Mouse (Mus musculus): ENCODE measurements around the gene Samd3. TPM values are rescaled to one million over a fixed set of nuclear protein-coding genes. Genes with fewer than 3 reads are reported as not detected.

Gene Samd3
- polyA plus RNA-seq, 1 experiment = 0.65 TPM

- DNase-seq = no peak
- Histone ChIP-seq H3K27me3 (ENCODE audit: control insufficient read depth, insufficient read depth, low read length) (no peaks in the 10 kb centered on the region), H3K4me3 (replicated peaks; ENCODE audit: insufficient read depth, low read depth, low read length) (no peak overlapping the region), H3K4me1 (ENCODE audit: control insufficient read depth, insufficient read depth, low read length) (no peaks in the 10 kb centered on the region), H3K27ac (ENCODE audit: insufficient read depth, low read length) (no peak overlapping the region)
- TF ChIP-seq POLR2A (IDR thresholded peaks at IDR 0.05; ENCODE audit: borderline replicate concordance, insufficient read depth, low read length) (no peak), CTCF (IDR thresholded peaks at IDR 0.05; ENCODE audit: borderline replicate concordance, insufficient read depth, low read depth, low read length) (no peak)
Observed at GRCm38 (mm10) chr10:26228187-26228586, 1.3 kb upstream of the Samd3 start.

GRCm38 (mm10) chr10:26232071-26232653 lies 2.7 kb downstream of the Samd3 start:
- H3K4me1 ChIP-seq (ENCODE audit: control insufficient read depth, insufficient read depth, low read length) = no peaks in the 10 kb centered on the region
- WGBS = 81% methylated on average over 3 of the region's 3 CpGs
- no peak overlapping the region for H3K4me3 ChIP-seq (replicated peaks; ENCODE audit: insufficient read depth, low read depth, low read length)
- no peak for DNase-seq
- no peaks in the 10 kb centered on the region for H3K27me3 ChIP-seq (ENCODE audit: control insufficient read depth, insufficient read depth, low read length)
- no peak for TF ChIP-seq CTCF (IDR thresholded peaks at IDR 0.05; ENCODE audit: borderline replicate concordance, insufficient read depth, low read depth, low read length)
- no peak for TF ChIP-seq POLR2A (IDR thresholded peaks at IDR 0.05; ENCODE audit: borderline replicate concordance, insufficient read depth, low read length)
- no peak overlapping the region for H3K27ac ChIP-seq (ENCODE audit: insufficient read depth, low read length)

- TF ChIP-seq CTCF (IDR thresholded peaks at IDR 0.05; ENCODE audit: borderline replicate concordance, insufficient read depth, low read depth, low read length) (no peak), POLR2A (IDR thresholded peaks at IDR 0.05; ENCODE audit: borderline replicate concordance, insufficient read depth, low read length) (no peak)
- 49% methylated on average over 4 of the region's 4 CpGs for WGBS
- H3K27me3 ChIP-seq (ENCODE audit: control insufficient read depth, insufficient read depth, low read length) = no peaks in the 10 kb centered on the region
Observed at GRCm38 (mm10) chr10:26238559-26238958, 9.1 kb downstream of the Samd3 start.

GRCm38 (mm10) chr10:26239090-26239489 lies 9.6 kb downstream of the Samd3 start:
- no peak for DNase-seq
- Histone ChIP-seq H3K27ac (ENCODE audit: insufficient read depth, low read length) (no peak overlapping the region), H3K4me1 (ENCODE audit: control insufficient read depth, insufficient read depth, low read length) (no peaks in the 10 kb centered on the region), H3K27me3 (ENCODE audit: control insufficient read depth, insufficient read depth, low read length) (no peaks in the 10 kb centered on the region), H3K4me3 (replicated peaks; ENCODE audit: insufficient read depth, low read depth, low read length) (no peak overlapping the region)
- WGBS = 74% methylated on average over 1 of the region's 1 CpGs
- TF ChIP-seq POLR2A (IDR thresholded peaks at IDR 0.05; ENCODE audit: borderline replicate concordance, insufficient read depth, low read length) = no peak
- no peak for TF ChIP-seq CTCF (IDR thresholded peaks at IDR 0.05; ENCODE audit: borderline replicate concordance, insufficient read depth, low read depth, low read length)

More at GRCm38 (mm10) chr10:26238559-26238958, 9.1 kb downstream of the Samd3 start:
- Histone ChIP-seq H3K4me3 (replicated peaks; ENCODE audit: insufficient read depth, low read depth, low read length) (no peak overlapping the region), H3K27ac (ENCODE audit: insufficient read depth, low read length) (no peak overlapping the region), H3K4me1 (ENCODE audit: control insufficient read depth, insufficient read depth, low read length) (no peaks in the 10 kb centered on the region)
- DNase-seq = no peak

GRCm38 (mm10) chr10:26243203-26243602 lies 13.7 kb downstream of the Samd3 start:
- no peak for DNase-seq
- H3K4me3 ChIP-seq (replicated peaks; ENCODE audit: insufficient read depth, low read depth, low read length) = no peak overlapping the region
- no peaks in the 10 kb centered on the region for H3K27me3 ChIP-seq (ENCODE audit: control insufficient read depth, insufficient read depth, low read length)
- WGBS = 85% methylated on average over 3 of the region's 3 CpGs
- TF ChIP-seq POLR2A (IDR thresholded peaks at IDR 0.05; ENCODE audit: borderline replicate concordance, insufficient read depth, low read length) (no peak), CTCF (IDR thresholded peaks at IDR 0.05; ENCODE audit: borderline replicate concordance, insufficient read depth, low read depth, low read length) (no peak)
- H3K27ac ChIP-seq (ENCODE audit: insufficient read depth, low read length) = no peak overlapping the region
- no peaks in the 10 kb centered on the region for H3K4me1 ChIP-seq (ENCODE audit: control insufficient read depth, insufficient read depth, low read length)

- TF ChIP-seq POLR2A (IDR thresholded peaks at IDR 0.05; ENCODE audit: borderline replicate concordance, insufficient read depth, low read length) = no peak
- TF ChIP-seq CTCF (IDR thresholded peaks at IDR 0.05; ENCODE audit: borderline replicate concordance, insufficient read depth, low read depth, low read length) = no peak
- H3K27me3 ChIP-seq (ENCODE audit: control insufficient read depth, insufficient read depth, low read length) = no peaks in the 10 kb centered on the region
Observed at GRCm38 (mm10) chr10:26244466-26244865, 15.0 kb downstream of the Samd3 start.

GRCm38 (mm10) chr10:26249426-26250165 lies 20.1 kb downstream of the Samd3 start:
- Histone ChIP-seq H3K4me1 (ENCODE audit: control insufficient read depth, insufficient read depth, low read length) (no peaks in the 10 kb centered on the region), H3K27ac (ENCODE audit: insufficient read depth, low read length) (no peak overlapping the region), H3K4me3 (replicated peaks; ENCODE audit: insufficient read depth, low read depth, low read length) (no peak overlapping the region), H3K27me3 (ENCODE audit: control insufficient read depth, insufficient read depth, low read length) (no peaks in the 10 kb centered on the region)
- TF ChIP-seq POLR2A (IDR thresholded peaks at IDR 0.05; ENCODE audit: borderline replicate concordance, insufficient read depth, low read length) = no peak
- TF ChIP-seq CTCF (IDR thresholded peaks at IDR 0.05; ENCODE audit: borderline replicate concordance, insufficient read depth, low read depth, low read length) = no peak
- DNase-seq = no peak
- WGBS = 83% methylated on average over 7 of the region's 7 CpGs

More at GRCm38 (mm10) chr10:26244466-26244865, 15.0 kb downstream of the Samd3 start:
- no peak overlapping the region for H3K4me3 ChIP-seq (replicated peaks; ENCODE audit: insufficient read depth, low read depth, low read length)
- WGBS = 92% methylated on average over 6 of the region's 6 CpGs
- H3K4me1 ChIP-seq (ENCODE audit: control insufficient read depth, insufficient read depth, low read length) = no peaks in the 10 kb centered on the region
- no peak for DNase-seq
- H3K27ac ChIP-seq (ENCODE audit: insufficient read depth, low read length) = no peak overlapping the region

- DNase-seq = no peak
- WGBS = 13% methylated on average over 4 of the region's 4 CpGs
- Histone ChIP-seq H3K27me3 (ENCODE audit: control insufficient read depth, insufficient read depth, low read length) (no peaks in the 10 kb centered on the region), H3K4me1 (ENCODE audit: control insufficient read depth, insufficient read depth, low read length) (no peaks in the 10 kb centered on the region), H3K27ac (ENCODE audit: insufficient read depth, low read length) (no peak overlapping the region), H3K4me3 (replicated peaks; ENCODE audit: insufficient read depth, low read depth, low read length) (no peak overlapping the region)
- TF ChIP-seq POLR2A (IDR thresholded peaks at IDR 0.05; ENCODE audit: borderline replicate concordance, insufficient read depth, low read length) (no peak), CTCF (IDR thresholded peaks at IDR 0.05; ENCODE audit: borderline replicate concordance, insufficient read depth, low read depth, low read length) (no peak)
Observed at GRCm38 (mm10) chr10:26259908-26260307, 30.4 kb downstream of the Samd3 start.
